Mouse (Mus musculus) embryonic facial prominence, embryonic 15.5 days (tissue): ENCODE data around the gene Rpl23a. TPM values are rescaled to one million over a fixed set of nuclear protein-coding genes. Genes with fewer than 3 reads are reported as not detected.
"Not testable (repeated sequence)": the region's sequence is repeated elsewhere in the genome, so short reads cannot be mapped to it uniquely, and the experiment has no call there.

ENCODE experiments used
- ATAC-seq: fragments of 200-750 bp; cut with Nextera tagmentation; 2 replicates; pipeline ENCODE4 v1.8.0; 2017; ENCODE audit warnings: low read depth, moderate TSS enrichment; ENCODE audit not compliant: insufficient number of reproducible peaks, low FRiP score, low TSS enrichment
- H3K27ac ChIP-seq: fragments of 300-500 bp; sonication (generic); replicated peaks from 2 replicates; pipeline ENCODE4 v1.5.1; 2015; ENCODE audit warnings: mild to moderate bottlenecking, inconsistent platforms
- H3K27me3 ChIP-seq: fragments of 300-500 bp; sonication (generic); 2 replicates; pipeline ENCODE4 v1.6.1; 2015; ENCODE audit warnings: inconsistent platforms
- H3K36me3 ChIP-seq: fragments of 300-500 bp; sonication (generic); 2 replicates; pipeline ENCODE4 v1.6.1; 2015; ENCODE audit warnings: mild to moderate bottlenecking, inconsistent platforms
- H3K4me1 ChIP-seq: fragments of 300-500 bp; sonication (generic); 2 replicates; pipeline ENCODE4 v1.6.1; 2015; ENCODE audit warnings: inconsistent platforms
- H3K4me2 ChIP-seq: fragments of 300-500 bp; sonication (generic); replicated peaks from 2 replicates; pipeline ENCODE4 v1.6.1; 2015; ENCODE audit warnings: mild to moderate bottlenecking, inconsistent platforms
- H3K4me3 ChIP-seq: fragments of 300-500 bp; sonication (generic); replicated peaks from 2 replicates; pipeline ENCODE4 v1.5.1; 2015; ENCODE audit warnings: mild to moderate bottlenecking, inconsistent platforms
- H3K9ac ChIP-seq: fragments of 300-500 bp; sonication (generic); 2 replicates; pipeline ENCODE4 v1.6.1; 2015; ENCODE audit warnings: inconsistent platforms
- H3K9me3 ChIP-seq: fragments of 300-500 bp; sonication (generic); replicated peaks from 2 replicates; pipeline ENCODE4 v1.6.1; 2016; ENCODE audit warnings: inconsistent platforms
- WGBS: fragments of 180-500 bp; shearing (Covaris S2); methylation state at CpG from one replicate; pipeline ENCODE4 v1.1.7; 2015; 5-methylcytosine and 5-hydroxymethylcytosine counted together
- polyA plus RNA-seq: library from polyadenylated mRNA; unstranded; fragments of >200 nt; fragmentation: Nextera tagmentation; extraction: Ambion mirVana; gene quantifications from 2 replicates; pipeline ENCODE4 v1.2.1, GENCODE M21; 2015

Gene Rpl23a
- polyA plus RNA-seq, 1 experiment from 2014 or later, result 1,410 TPM

GRCm38 (mm10) chr11:78204287-78204686, 20.9 kb upstream of the Rpl23a start:
- Histone ChIP-seq H3K27ac (no peak overlapping the region), H3K27me3 (no peaks in the 10 kb centered on the region), H3K4me2 (no peak overlapping the region), H3K9me3 (no peaks in the 10 kb centered on the region), H3K9ac (no peak overlapping the region), H3K4me1 (no peaks in the 10 kb centered on the region), H3K4me3 (no peak overlapping the region), H3K36me3 (peaks cover 63% of the 10 kb centered on the region)
- 78% methylated on average over 6 of the region's 6 CpGs for WGBS
- no peak for ATAC-seq

GRCm38 (mm10) chr11:78202372-78202771, 19.0 kb upstream of the Rpl23a start:
- WGBS, result 92% methylated on average over 3 of the region's 3 CpGs

GRCm38 (mm10) chr11:78195101-78195863, 11.9 kb upstream of the Rpl23a start:
- H3K27me3 ChIP-seq, result no peaks in the 10 kb centered on the region
- ATAC-seq, result no peak
- H3K4me1 ChIP-seq, result peaks cover 16% of the 10 kb centered on the region
- H3K27ac ChIP-seq, result peak overlapping the region; percentile 49; the same call in 1 of the 2 replicates
- H3K4me2 ChIP-seq, result peak overlapping the region; percentile 81
- H3K36me3 ChIP-seq, result peaks cover 29% of the 10 kb centered on the region
- WGBS, result 55% methylated on average over 23 of the region's 23 CpGs
- 0 out of 2 replicates have a peak overlapping the region, but pooled peaks have one; percentile 9 for H3K9ac ChIP-seq
- H3K4me3 ChIP-seq, result peak overlapping the region; percentile 55
- H3K9me3 ChIP-seq, result no peaks in the 10 kb centered on the region

More at GRCm38 (mm10) chr11:78202372-78202771, 19.0 kb upstream of the Rpl23a start:
- ATAC-seq, result no peak
- H3K9ac ChIP-seq, result no peak overlapping the region
- no peaks in the 10 kb centered on the region for H3K27me3 ChIP-seq
- H3K4me3 ChIP-seq, result no peak overlapping the region
- no peaks in the 10 kb centered on the region for H3K9me3 ChIP-seq
- H3K4me2 ChIP-seq, result no peak overlapping the region
- no peak overlapping the region for H3K27ac ChIP-seq
- peaks cover 44% of the 10 kb centered on the region for H3K36me3 ChIP-seq
- H3K4me1 ChIP-seq, result no peaks in the 10 kb centered on the region

- Histone ChIP-seq H3K36me3 (peaks cover 29% of the 10 kb centered on the region), H3K9ac (0 out of 2 replicates have a peak overlapping the region, but pooled peaks have one; percentile 9), H3K4me1 (peaks cover 23% of the 10 kb centered on the region), H3K27me3 (no peaks in the 10 kb centered on the region), H3K27ac (peak overlapping the region; percentile 49; the same call in 1 of the 2 replicates), H3K4me3 (peak overlapping the region; percentile 55), H3K9me3 (no peaks in the 10 kb centered on the region), H3K4me2 (peak overlapping the region; percentile 81)
- peak; percentile 75 for ATAC-seq
- WGBS, result 2% methylated on average over 30 of the region's 30 CpGs
These were observed 11.2 kb upstream of the Rpl23a start for GRCm38 (mm10) chr11:78194411-78195100.

GRCm38 (mm10) chr11:78193113-78193512, 9.7 kb upstream of the Rpl23a start, which contains the start of gene Proca1:
Gene Proca1 (plus strand): TSS chr11:78193392.
- Histone ChIP-seq H3K4me2 (peak within 1 kb of the TSS; percentile 81), H3K4me1 (peaks cover 28% of the 10 kb centered on the region), H3K27ac (peak within 1 kb of the TSS; percentile 49; the same call in 1 of the 2 replicates), H3K4me3 (peak within 1 kb of the TSS; percentile 55), H3K9me3 (no peaks in the 10 kb centered on the region), H3K9ac (no peak within 1 kb of the TSS), H3K36me3 (peaks cover 29% of the 10 kb centered on the region), H3K27me3 (no peaks in the 10 kb centered on the region)
- 70% methylated on average over 1 of the region's 1 CpGs for WGBS
- ATAC-seq, result no peak

- Histone ChIP-seq H3K27me3 (no peaks in the 10 kb centered on the region), H3K9me3 (no peaks in the 10 kb centered on the region), H3K4me3 (peak overlapping the region; percentile 72), H3K9ac (peak overlapping the region; percentile 82; the same call in 1 of the 2 replicates), H3K4me1 (peaks cover 25% of the 10 kb centered on the region), H3K27ac (peak overlapping the region; percentile 98), H3K36me3 (peaks cover 29% of the 10 kb centered on the region), H3K4me2 (peak overlapping the region; percentile 64)
- no peak for ATAC-seq
- WGBS, result 57% methylated on average over 6 of the region's 6 CpGs
These were observed 6.7 kb upstream of the Rpl23a start for GRCm38 (mm10) chr11:78190041-78190440.

GRCm38 (mm10) chr11:78189234-78190040, 6.1 kb upstream of the Rpl23a start:
- peak; percentile 82 for ATAC-seq
- Histone ChIP-seq H3K27me3 (no peaks in the 10 kb centered on the region), H3K4me2 (peak overlapping the region; percentile 64), H3K9ac (peak overlapping the region; percentile 82), H3K36me3 (peaks cover 31% of the 10 kb centered on the region), H3K4me3 (peak overlapping the region; percentile 72), H3K9me3 (no peaks in the 10 kb centered on the region), H3K27ac (peak overlapping the region; percentile 98), H3K4me1 (peaks cover 19% of the 10 kb centered on the region)
- under 1% methylated on average over 42 of the region's 42 CpGs for WGBS

GRCm38 (mm10) chr11:78188331-78189233, 5.2 kb upstream of the Rpl23a start, which contains the start of gene Rab34:
Gene Rab34 (plus strand): TSS chr11:78188430.
- WGBS, result under 1% methylated on average over 80 of the region's 80 CpGs
- H3K4me1 ChIP-seq, result peaks cover 15% of the 10 kb centered on the region
- H3K27ac ChIP-seq, result peak within 1 kb of the TSS; percentile 98
- peaks cover 31% of the 10 kb centered on the region for H3K36me3 ChIP-seq
- ATAC-seq, result peak; percentile 90
- H3K4me3 ChIP-seq, result peak within 1 kb of the TSS; percentile 72
- H3K9ac ChIP-seq, result peak within 1 kb of the TSS; percentile 82
- H3K27me3 ChIP-seq, result no peaks in the 10 kb centered on the region
- H3K4me2 ChIP-seq, result peak within 1 kb of the TSS; percentile 64
- H3K9me3 ChIP-seq, result no peaks in the 10 kb centered on the region

- not testable (repeated sequence) for ATAC-seq, H3K9me3 ChIP-seq, H3K27me3 ChIP-seq, H3K9ac ChIP-seq, H3K27ac ChIP-seq, H3K4me3 ChIP-seq, H3K4me2 ChIP-seq
- 94% methylated on average over 6 of the region's 6 CpGs for WGBS
- peaks cover 27% of the 10 kb centered on the region for H3K36me3 ChIP-seq
- H3K4me1 ChIP-seq, result peaks cover 33% of the 10 kb centered on the region
These were observed 1.3 kb upstream of the Rpl23a start for GRCm38 (mm10) chr11:78184702-78185101.

- Histone ChIP-seq H3K27me3 (no peaks in the 10 kb centered on the region), H3K36me3 (peaks cover 30% of the 10 kb centered on the region), H3K4me3 (peak overlapping the region; percentile 97), H3K9ac (no peak overlapping the region), H3K4me1 (peaks cover 34% of the 10 kb centered on the region), H3K4me2 (peak overlapping the region; percentile 62), H3K9me3 (no peaks in the 10 kb centered on the region), H3K27ac (peak overlapping the region; percentile 61)
- 46% methylated on average over 10 of the region's 10 CpGs for WGBS
- ATAC-seq, result no peak
These were observed 615 bp upstream of the Rpl23a start for GRCm38 (mm10) chr11:78183884-78184514.
